Mouse (Mus musculus) lung, postnatal 25 days (tissue): ENCODE results near the gene Cyb561a3.
A peak's percentile ranks its signal among the peaks of the same experiment; 100 is the strongest.

Source experiments
- DNase-seq: peaks from one replicate; pipeline ENCODE4 v3.0.0; 2022; ENCODE audit warnings: low spot score

The Cyb561a3 gene

GRCm38 (mm10) chr19:10591659-10592377 is 14.8 kb downstream of the Cyb561a3 start:
- DNase-seq: no peak

GRCm38 (mm10) chr19:10598188-10598587 is 21.2 kb downstream of the Cyb561a3 start:
- no peak for DNase-seq

- DNase-seq: no peak
These were observed 22.7 kb downstream of the Cyb561a3 start for GRCm38 (mm10) chr19:10599648-10600047.

GRCm38 (mm10) chr19:10602247-10602769 is 25.3 kb downstream of the Cyb561a3 start:
- DNase-seq: no peak

GRCm38 (mm10) chr19:10602787-10603186 is 25.8 kb downstream of the Cyb561a3 start:
- DNase-seq: peak; percentile 91

- no peak for DNase-seq
These were observed 26.9 kb downstream of the Cyb561a3 start for GRCm38 (mm10) chr19:10603660-10604523.

GRCm38 (mm10) chr19:10604534-10604933 is 27.6 kb downstream of the Cyb561a3 start:
- no peak for DNase-seq

GRCm38 (mm10) chr19:10605293-10605900 is 28.4 kb downstream of the Cyb561a3 start, which contains the start of the genes Ddb1 and Tkfc:
Gene Ddb1 (plus strand): TSS chr19:10605327.
Gene Tkfc (minus strand): TSS chr19:10605654.
- peak; percentile 99 for DNase-seq

- no peak for DNase-seq
These were observed 29.1 kb downstream of the Cyb561a3 start for GRCm38 (mm10) chr19:10605901-10606622.

- DNase-seq: no peak
These were observed 31.7 kb downstream of the Cyb561a3 start for GRCm38 (mm10) chr19:10608573-10609240.

- DNase-seq: no peak
These were observed 57.3 kb downstream of the Cyb561a3 start, which contains the start of gene Vwce for GRCm38 (mm10) chr19:10634106-10634871. Gene Vwce (plus strand): TSS chr19:10634213.

- DNase-seq: peak; percentile 10
These were observed 57.9 kb downstream of the Cyb561a3 start for GRCm38 (mm10) chr19:10634872-10635318.

- DNase-seq: no peak
These were observed 60.9 kb downstream of the Cyb561a3 start for GRCm38 (mm10) chr19:10637840-10638239.

- no peak for DNase-seq
These were observed 63.1 kb downstream of the Cyb561a3 start for GRCm38 (mm10) chr19:10640080-10640479.

- DNase-seq: no peak
These were observed 63.8 kb downstream of the Cyb561a3 start for GRCm38 (mm10) chr19:10640589-10641378.
